Mouse (Mus musculus) midbrain, embryonic 10.5 days (tissue): ENCODE data around the gene Tmem200b. TPM values are rescaled to one million over a fixed set of nuclear protein-coding genes. Genes with fewer than 3 reads are reported as not detected.

Experiments
- DNase-seq: peaks from one replicate; pipeline ENCODE4 v3.0.0-alpha.2; 2017; ENCODE audit warnings: low spot score
- H3K27ac ChIP-seq: fragments of 300-500 bp; sonication (generic); replicated peaks from 2 replicates; pipeline ENCODE4 v1.5.1; 2016; ENCODE audit warnings: mild to moderate bottlenecking
- H3K27me3 ChIP-seq: fragments of 300-500 bp; sonication (generic); 2 replicates; pipeline ENCODE4 v1.6.1; 2016; ENCODE audit warnings: low read depth, mild to moderate bottlenecking; ENCODE audit not compliant: poor library complexity, severe bottlenecking
- H3K36me3 ChIP-seq: fragments of 300-500 bp; sonication (generic); 2 replicates; pipeline ENCODE4 v1.6.1; 2016; ENCODE audit warnings: mild to moderate bottlenecking, moderate library complexity
- H3K4me1 ChIP-seq: fragments of 300-500 bp; sonication (generic); 2 replicates; pipeline ENCODE4 v1.6.1; 2016
- H3K4me3 ChIP-seq: fragments of 300-500 bp; sonication (generic); 2 replicates; pipeline ENCODE4 v1.5.1; 2016; ENCODE audit warnings: mild to moderate bottlenecking, moderate library complexity
- H3K9me3 ChIP-seq: fragments of 300-500 bp; sonication (generic); replicated peaks from 2 replicates; pipeline ENCODE4 v1.6.1; 2016; ENCODE audit warnings: mild to moderate bottlenecking
- WGBS: fragments of 180-500 bp; shearing (Covaris S2); methylation state at CpG from one replicate; pipeline ENCODE4 v1.1.7; 2016; 5-methylcytosine and 5-hydroxymethylcytosine counted together
- polyA plus RNA-seq: library from polyadenylated mRNA; unstranded; fragments of >200 nt; fragmentation: Nextera tagmentation; extraction: Ambion mirVana; gene quantifications from 2 replicates; pipeline ENCODE4 v1.2.1, GENCODE M21; 2016

Tmem200b gene
- polyA plus RNA-seq, 1 experiment from 2014 or later = 0.49 TPM

- Histone ChIP-seq H3K27ac (no peak overlapping the region), H3K27me3 (no peaks in the 10 kb centered on the region), H3K9me3 (no peaks in the 10 kb centered on the region), H3K4me1 (peaks cover under 1% of the 10 kb centered on the region), H3K4me3 (no peak overlapping the region), H3K36me3 (peaks cover 82% of the 10 kb centered on the region)
- no peak for DNase-seq
- 91% methylated on average over 3 of the region's 3 CpGs for WGBS
Observed at GRCm38 (mm10) chr4:131890692-131891091, 30.9 kb upstream of the Tmem200b start.

- H3K27ac ChIP-seq = no peak overlapping the region
- no peak overlapping the region for H3K4me3 ChIP-seq
- no peaks in the 10 kb centered on the region for H3K27me3 ChIP-seq
- H3K4me1 ChIP-seq = no peaks in the 10 kb centered on the region
- no peak for DNase-seq
- 94% methylated on average over 5 of the region's 5 CpGs for WGBS
- no peaks in the 10 kb centered on the region for H3K9me3 ChIP-seq
- H3K36me3 ChIP-seq = peaks cover 88% of the 10 kb centered on the region
Observed at GRCm38 (mm10) chr4:131897109-131897508, 24.5 kb upstream of the Tmem200b start.

GRCm38 (mm10) chr4:131897787-131898186 lies 23.8 kb upstream of the Tmem200b start:
- H3K36me3 ChIP-seq = peaks cover 88% of the 10 kb centered on the region
- H3K4me3 ChIP-seq = no peak overlapping the region

GRCm38 (mm10) chr4:131898503-131899179 lies 22.9 kb upstream of the Tmem200b start:
- no peaks in the 10 kb centered on the region for H3K9me3 ChIP-seq
- no peak for DNase-seq
- H3K27me3 ChIP-seq = no peaks in the 10 kb centered on the region
- peaks cover 86% of the 10 kb centered on the region for H3K36me3 ChIP-seq
- no peak overlapping the region for H3K27ac ChIP-seq
- 92% methylated on average over 12 of the region's 12 CpGs for WGBS
- H3K4me1 ChIP-seq = no peaks in the 10 kb centered on the region
- no peak overlapping the region for H3K4me3 ChIP-seq

More at GRCm38 (mm10) chr4:131897787-131898186, 23.8 kb upstream of the Tmem200b start:
- no peaks in the 10 kb centered on the region for H3K9me3 ChIP-seq
- DNase-seq = no peak
- no peak overlapping the region for H3K27ac ChIP-seq
- 99% methylated on average over 8 of the region's 8 CpGs for WGBS
- H3K27me3 ChIP-seq = no peaks in the 10 kb centered on the region
- no peaks in the 10 kb centered on the region for H3K4me1 ChIP-seq

GRCm38 (mm10) chr4:131899180-131899554 lies 22.4 kb upstream of the Tmem200b start:
- H3K36me3 ChIP-seq = peaks cover 86% of the 10 kb centered on the region
- no peak overlapping the region for H3K27ac ChIP-seq
- no peaks in the 10 kb centered on the region for H3K4me1 ChIP-seq
- no peak for DNase-seq
- H3K4me3 ChIP-seq = no peak overlapping the region
- no peaks in the 10 kb centered on the region for H3K27me3 ChIP-seq
- no peaks in the 10 kb centered on the region for H3K9me3 ChIP-seq
- WGBS = 98% methylated on average over 6 of the region's 6 CpGs

GRCm38 (mm10) chr4:131901090-131901489 lies 20.5 kb upstream of the Tmem200b start:
- 92% methylated on average over 15 of the region's 15 CpGs for WGBS
- H3K4me3 ChIP-seq = no peak overlapping the region
- H3K4me1 ChIP-seq = no peaks in the 10 kb centered on the region
- no peak for DNase-seq
- no peak overlapping the region for H3K27ac ChIP-seq
- no peaks in the 10 kb centered on the region for H3K27me3 ChIP-seq
- H3K36me3 ChIP-seq = peaks cover 93% of the 10 kb centered on the region
- H3K9me3 ChIP-seq = no peaks in the 10 kb centered on the region

GRCm38 (mm10) chr4:131904478-131904877 lies 17.1 kb upstream of the Tmem200b start:
- H3K4me3 ChIP-seq = no peak overlapping the region
- peak; percentile 45 for DNase-seq
- WGBS = 60% methylated on average over 8 of the region's 8 CpGs
- peaks cover 68% of the 10 kb centered on the region for H3K36me3 ChIP-seq
- no peak overlapping the region for H3K27ac ChIP-seq
- peaks cover 2% of the 10 kb centered on the region for H3K4me1 ChIP-seq
- H3K9me3 ChIP-seq = no peaks in the 10 kb centered on the region; the same call in 1 of the 2 replicates
- no peaks in the 10 kb centered on the region for H3K27me3 ChIP-seq

GRCm38 (mm10) chr4:131906423-131906822 lies 15.1 kb upstream of the Tmem200b start:
- Histone ChIP-seq H3K36me3 (peaks cover 49% of the 10 kb centered on the region), H3K9me3 (no peaks in the 10 kb centered on the region; the same call in 1 of the 2 replicates), H3K27ac (no peak overlapping the region), H3K4me3 (no peak overlapping the region), H3K27me3 (peaks cover 6% of the 10 kb centered on the region), H3K4me1 (peaks cover 21% of the 10 kb centered on the region)
- 85% methylated on average over 6 of the region's 6 CpGs for WGBS
- no peak for DNase-seq

GRCm38 (mm10) chr4:131907912-131908311 lies 13.7 kb upstream of the Tmem200b start:
- no peaks in the 10 kb centered on the region; the same call in 1 of the 2 replicates for H3K9me3 ChIP-seq
- DNase-seq = no peak
- peaks cover 20% of the 10 kb centered on the region for H3K27me3 ChIP-seq
- WGBS = 91% methylated on average over 3 of the region's 3 CpGs
- peaks cover 35% of the 10 kb centered on the region for H3K36me3 ChIP-seq
- H3K27ac ChIP-seq = no peak overlapping the region
- peaks cover 24% of the 10 kb centered on the region for H3K4me1 ChIP-seq
- H3K4me3 ChIP-seq = no peak overlapping the region

- WGBS = 21% methylated on average over 19 of the region's 21 CpGs
- H3K4me3 ChIP-seq = peak overlapping the region; percentile 18
Observed at GRCm38 (mm10) chr4:131910237-131910994, 11.2 kb upstream of the Tmem200b start.

GRCm38 (mm10) chr4:131911521-131911920 lies 10.1 kb upstream of the Tmem200b start:
- no peaks in the 10 kb centered on the region; the same call in 1 of the 2 replicates for H3K9me3 ChIP-seq
- DNase-seq = no peak
- H3K4me1 ChIP-seq = peaks cover 57% of the 10 kb centered on the region
- WGBS = 57% methylated on average over 3 of the region's 5 CpGs
- no peak overlapping the region for H3K27ac ChIP-seq
- H3K4me3 ChIP-seq = no peak overlapping the region
- no peaks in the 10 kb centered on the region for H3K36me3 ChIP-seq
- H3K27me3 ChIP-seq = peaks cover 56% of the 10 kb centered on the region

More at GRCm38 (mm10) chr4:131910237-131910994, 11.2 kb upstream of the Tmem200b start:
- peaks cover 11% of the 10 kb centered on the region for H3K36me3 ChIP-seq
- DNase-seq = peak; percentile 34
- H3K27me3 ChIP-seq = peaks cover 45% of the 10 kb centered on the region
- no peaks in the 10 kb centered on the region; the same call in 1 of the 2 replicates for H3K9me3 ChIP-seq
- H3K4me1 ChIP-seq = peaks cover 46% of the 10 kb centered on the region
- peak overlapping the region; percentile 69; the same call in 1 of the 2 replicates for H3K27ac ChIP-seq

GRCm38 (mm10) chr4:131913526-131913925 lies 8.0 kb upstream of the Tmem200b start:
- H3K4me3 ChIP-seq = no peak overlapping the region
- no peaks in the 10 kb centered on the region for H3K9me3 ChIP-seq
- WGBS = 51% methylated on average over 10 of the region's 10 CpGs
- H3K27me3 ChIP-seq = peaks cover 76% of the 10 kb centered on the region
- DNase-seq = no peak
- H3K36me3 ChIP-seq = no peaks in the 10 kb centered on the region
- peaks cover 65% of the 10 kb centered on the region for H3K4me1 ChIP-seq
- H3K27ac ChIP-seq = no peak overlapping the region
